Mouse (Mus musculus): ENCODE measurements around the gene Fam114a1. TPM values are rescaled to one million over a fixed set of nuclear protein-coding genes. Genes with fewer than 3 reads are reported as not detected.

Gene Fam114a1
- polyA plus RNA-seq (2014; fragmentation: Illumina TruSeq; extraction: RNeasy Lipid Tissue Mini Kit (QIAGEN cat#74804); ENCODE audit: low read depth, low replicate concordance) = 4.2 TPM

GRCm38 (mm10) chr5:64969861-64970771 is at the start of gene Fam114a1:
Fam114a1 (plus strand) TSS chr5:64970071.

DNA sequence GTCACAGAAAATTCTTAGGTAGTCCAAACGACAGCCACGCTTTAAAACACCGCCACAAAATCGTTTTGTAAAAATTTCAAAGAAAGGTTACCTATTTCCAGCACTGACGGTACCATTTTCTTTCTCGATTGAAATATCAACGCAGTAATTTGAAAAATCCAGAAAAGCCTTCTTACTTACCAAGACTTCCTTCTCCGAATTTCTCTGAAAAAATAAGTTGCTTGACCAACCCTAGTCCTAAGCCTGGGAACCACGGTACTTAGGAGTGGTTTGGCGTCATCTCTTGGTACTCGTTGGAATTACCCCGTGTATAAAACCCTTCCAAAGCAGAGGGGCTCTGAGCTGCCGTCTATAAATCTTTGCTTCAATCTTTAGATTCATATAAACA is 10.0 kb upstream of the Fam114a1 start, which contains the start of gene Tlr6:
TSS of gene Tlr6 (minus strand) at position 255 of the 388 bp plus-strand sequence.

Other genes starting within 250 kb of the Fam114a1 start
- gene Klf3, start 166.7 kb upstream of the Fam114a1 start, polyA plus RNA-seq (2014; fragmentation: Illumina TruSeq; extraction: RNeasy Lipid Tissue Mini Kit (QIAGEN cat#74804); ENCODE audit: low read depth, low replicate concordance) = 5.2 TPM
- gene Tlr1, start 36.5 kb upstream of the Fam114a1 start, polyA plus RNA-seq (2014; fragmentation: Illumina TruSeq; extraction: RNeasy Lipid Tissue Mini Kit (QIAGEN cat#74804); ENCODE audit: low read depth, low replicate concordance) = 0.64 TPM
- 0.28 TPM for gene Tlr6, start 10.0 kb upstream of the Fam114a1 start, polyA plus RNA-seq (2014; fragmentation: Illumina TruSeq; extraction: RNeasy Lipid Tissue Mini Kit (QIAGEN cat#74804); ENCODE audit: low read depth, low replicate concordance)
- gene Tmem156, start 122.1 kb downstream of the Fam114a1 start, polyA plus RNA-seq (2014; fragmentation: Illumina TruSeq; extraction: RNeasy Lipid Tissue Mini Kit (QIAGEN cat#74804); ENCODE audit: low read depth, low replicate concordance) = 49.9 TPM
- 28.3 TPM for gene Klhl5, start 137.5 kb downstream of the Fam114a1 start, polyA plus RNA-seq (2014; fragmentation: Illumina TruSeq; extraction: RNeasy Lipid Tissue Mini Kit (QIAGEN cat#74804); ENCODE audit: low read depth, low replicate concordance)
- 49.3 TPM for gene Wdr19, start 229.6 kb downstream of the Fam114a1 start, polyA plus RNA-seq (2014; fragmentation: Illumina TruSeq; extraction: RNeasy Lipid Tissue Mini Kit (QIAGEN cat#74804); ENCODE audit: low read depth, low replicate concordance)

All from testis, adult 10 weeks (tissue).